Mouse (Mus musculus) stomach, postnatal 0 days (tissue): ENCODE measurements around the gene Hinfp. TPM values are rescaled to one million over a fixed set of nuclear protein-coding genes. Genes with fewer than 3 reads are reported as not detected.

Source experiments
- ATAC-seq: fragments of 200-750 bp; cut with Nextera tagmentation; 2 replicates; pipeline ENCODE4 v1.8.0; 2017; ENCODE audit not compliant: low FRiP score, low TSS enrichment
- DNase-seq: peaks from one replicate; pipeline ENCODE4 v3.0.0-alpha.2; 2016; ENCODE audit warnings: low spot score
- H3K27ac ChIP-seq: fragments of 300-500 bp; sonication (generic); replicated peaks from 2 replicates; pipeline ENCODE4 v1.5.1; 2014; ENCODE audit warnings: mild to moderate bottlenecking, control low read depth
- H3K27me3 ChIP-seq: fragments of 300-500 bp; sonication (generic); 2 replicates; pipeline ENCODE4 v1.6.1; 2014; ENCODE audit warnings: low read length; ENCODE audit not compliant: control insufficient read depth, insufficient read depth
- H3K36me3 ChIP-seq: fragments of 300-500 bp; sonication (generic); 2 replicates; pipeline ENCODE4 v1.6.1; 2014; ENCODE audit warnings: low read length, mixed read lengths; ENCODE audit not compliant: control insufficient read depth, insufficient read depth
- H3K4me1 ChIP-seq: fragments of 300-500 bp; sonication (generic); replicated peaks from 2 replicates; pipeline ENCODE4 v1.6.1; 2014; ENCODE audit warnings: antibody characterized with exemption; ENCODE audit not compliant: control insufficient read depth, insufficient read depth
- H3K4me2 ChIP-seq: fragments of 300-500 bp; sonication (generic); replicated peaks from 2 replicates; pipeline ENCODE4 v1.6.1; 2014; ENCODE audit warnings: low read depth, mild to moderate bottlenecking, control low read depth, moderate library complexity
- H3K4me3 ChIP-seq: fragments of 300-500 bp; sonication (generic); 2 replicates; pipeline ENCODE4 v1.5.1; 2014; ENCODE audit warnings: low read depth, low read length, control low read depth
- H3K9ac ChIP-seq: fragments of 300-500 bp; sonication (generic); 2 replicates; pipeline ENCODE4 v1.6.1; 2014; ENCODE audit warnings: mild to moderate bottlenecking, low read length, control low read depth, mixed read lengths
- H3K9me3 ChIP-seq: fragments of 300-500 bp; sonication (generic); 2 replicates; pipeline ENCODE4 v1.6.1; 2016; ENCODE audit warnings: low read length; ENCODE audit not compliant: control insufficient read depth
- CTCF ChIP-seq: IDR thresholded peaks from 2 replicates; pipeline ENCODE4 v1.5.1; 2016; ENCODE audit warnings: antibody characterized with exemption, low read depth, mild to moderate bottlenecking, moderate library complexity
- EP300 ChIP-seq: optimal IDR thresholded peaks from 2 replicates; pipeline ENCODE3; 2016; ENCODE audit warnings: antibody characterized with exemption
- WGBS: fragments of 180-500 bp; shearing (Covaris S2); extraction: QIAGEN DNeasy Blood & Tissue Kit; methylation state at CpG from one replicate; pipeline ENCODE4 v1.1.7; 2014; 5-methylcytosine and 5-hydroxymethylcytosine counted together
- polyA plus RNA-seq: library from polyadenylated mRNA; unstranded; fragments of >200 nt; fragmentation: Nextera tagmentation; extraction: Ambion mirVana; gene quantifications from 2 replicates; pipeline ENCODE4 v1.2.1, GENCODE M21; 2015

The Hinfp gene
- 8.9 and 9.4 TPM in 2 replicates for polyA plus RNA-seq

- Histone ChIP-seq H3K9me3 (no peaks in the 10 kb centered on the region), H3K27ac (peak within 1 kb of the TSS; percentile 88), H3K36me3 (peaks cover 10% of the 10 kb centered on the region), H3K27me3 (no peaks in the 10 kb centered on the region), H3K9ac (peak within 1 kb of the TSS; percentile 93), H3K4me2 (peak within 1 kb of the TSS; percentile 83), H3K4me1 (no peaks in the 10 kb centered on the region), H3K4me3 (peak within 1 kb of the TSS; percentile 83)
- WGBS, result under 1% methylated on average over 54 of the region's 54 CpGs
- TF ChIP-seq EP300 (no peak), CTCF (0 out of 2 replicates have a peak, but pooled peaks have one; percentile 7)
- ATAC-seq (peak; percentile 99), DNase-seq (peak; percentile 99)
Measured at GRCm38 (mm10) chr9:44305466-44306079, at the start of gene Hinfp. Gene Hinfp, minus strand, starts transcription at chr9:44305671.

GRCm38 (mm10) chr9:44353142-44353541, 47.7 kb upstream of the Hinfp start:
- peaks cover 51% of the 10 kb centered on the region for H3K36me3 ChIP-seq
- DNase-seq, result no peak
- no peaks in the 10 kb centered on the region for H3K27me3 ChIP-seq
- TF ChIP-seq CTCF (no peak), EP300 (no peak)
- no peak overlapping the region for H3K4me3 ChIP-seq
- ATAC-seq, result no peak
- no peaks in the 10 kb centered on the region for H3K9me3 ChIP-seq
- no peak overlapping the region for H3K27ac ChIP-seq
- WGBS, result 93% methylated on average over 6 of the region's 6 CpGs
- no peaks in the 10 kb centered on the region for H3K4me1 ChIP-seq
- H3K9ac ChIP-seq, result no peak overlapping the region
- H3K4me2 ChIP-seq, result no peak overlapping the region

- ATAC-seq (no peak), DNase-seq (no peak)
- Histone ChIP-seq H3K4me2 (no peak overlapping the region), H3K4me1 (no peaks in the 10 kb centered on the region), H3K27ac (no peak overlapping the region), H3K9ac (no peak overlapping the region), H3K4me3 (no peak overlapping the region), H3K36me3 (peaks cover 51% of the 10 kb centered on the region), H3K27me3 (no peaks in the 10 kb centered on the region), H3K9me3 (no peaks in the 10 kb centered on the region)
- no peak for TF ChIP-seq EP300
- no peak for TF ChIP-seq CTCF
- WGBS, result 85% methylated on average over 10 of the region's 10 CpGs
Measured at GRCm38 (mm10) chr9:44352337-44352736, 46.9 kb upstream of the Hinfp start.

- WGBS, result 94% methylated on average over 4 of the region's 4 CpGs
- H3K27me3 ChIP-seq, result no peaks in the 10 kb centered on the region
- TF ChIP-seq CTCF (no peak), EP300 (no peak)
- ATAC-seq (no peak), DNase-seq (no peak)
- no peak overlapping the region for H3K4me2 ChIP-seq
- no peaks in the 10 kb centered on the region for H3K4me1 ChIP-seq
- no peaks in the 10 kb centered on the region for H3K9me3 ChIP-seq
- peaks cover 46% of the 10 kb centered on the region for H3K36me3 ChIP-seq
- no peak overlapping the region for H3K9ac ChIP-seq
- H3K27ac ChIP-seq, result no peak overlapping the region
- no peak overlapping the region for H3K4me3 ChIP-seq
Measured at GRCm38 (mm10) chr9:44351396-44351795, 45.9 kb upstream of the Hinfp start.

GRCm38 (mm10) chr9:44348546-44348945, 43.1 kb upstream of the Hinfp start:
- Histone ChIP-seq H3K9ac (no peak overlapping the region), H3K4me2 (no peak overlapping the region), H3K27ac (no peak overlapping the region), H3K36me3 (peaks cover 25% of the 10 kb centered on the region), H3K4me3 (no peak overlapping the region), H3K27me3 (no peaks in the 10 kb centered on the region), H3K9me3 (no peaks in the 10 kb centered on the region), H3K4me1 (no peaks in the 10 kb centered on the region)
- WGBS, result 94% methylated on average over 4 of the region's 4 CpGs
- DNase-seq, result no peak
- TF ChIP-seq CTCF (peak; percentile 40; the same call in 1 of the 2 replicates), EP300 (no peak)
- no peak for ATAC-seq

- H3K27ac ChIP-seq, result no peak overlapping the region
- WGBS, result 81% methylated on average over 4 of the region's 4 CpGs
- H3K9ac ChIP-seq, result no peak overlapping the region
- H3K27me3 ChIP-seq, result no peaks in the 10 kb centered on the region
- H3K4me2 ChIP-seq, result no peak overlapping the region
- TF ChIP-seq CTCF (no peak), EP300 (no peak)
- no peaks in the 10 kb centered on the region for H3K4me1 ChIP-seq
- no peaks in the 10 kb centered on the region for H3K9me3 ChIP-seq
- DNase-seq, result no peak
- peaks cover 19% of the 10 kb centered on the region for H3K36me3 ChIP-seq
- H3K4me3 ChIP-seq, result no peak overlapping the region
- no peak for ATAC-seq
Measured at GRCm38 (mm10) chr9:44347621-44348020, 42.1 kb upstream of the Hinfp start.
